Mouse (Mus musculus) embryonic facial prominence, embryonic 13.5 days (tissue): ENCODE data around the gene Pla2g6. TPM values are rescaled to one million over a fixed set of nuclear protein-coding genes. Genes with fewer than 3 reads are reported as not detected.

Source experiments
- ATAC-seq: fragments of 200-750 bp; cut with Nextera tagmentation; 2 replicates; pipeline ENCODE4 v1.8.0; 2017; ENCODE audit warnings: low read depth; ENCODE audit not compliant: insufficient number of reproducible peaks, insufficient read depth, low FRiP score, low TSS enrichment
- H3K27ac ChIP-seq: fragments of 300-500 bp; sonication (generic); 2 replicates; pipeline ENCODE4 v1.5.1; 2015; ENCODE audit warnings: moderate library complexity, mild to moderate bottlenecking, inconsistent platforms
- H3K27me3 ChIP-seq: fragments of 300-500 bp; sonication (generic); 2 replicates; pipeline ENCODE4 v1.6.1; 2015; ENCODE audit warnings: mild to moderate bottlenecking, inconsistent platforms
- H3K36me3 ChIP-seq: fragments of 300-500 bp; sonication (generic); 2 replicates; pipeline ENCODE4 v1.6.1; 2015; ENCODE audit warnings: mild to moderate bottlenecking, inconsistent platforms
- H3K4me1 ChIP-seq: fragments of 300-500 bp; sonication (generic); 2 replicates; pipeline ENCODE4 v1.6.1; 2015; ENCODE audit warnings: inconsistent platforms
- H3K4me2 ChIP-seq: fragments of 300-500 bp; sonication (generic); 2 replicates; pipeline ENCODE4 v1.6.1; 2015; ENCODE audit warnings: moderate library complexity, mild to moderate bottlenecking, inconsistent platforms
- H3K4me3 ChIP-seq: fragments of 300-500 bp; sonication (generic); 2 replicates; pipeline ENCODE4 v1.5.1; 2015; ENCODE audit warnings: mild to moderate bottlenecking, inconsistent platforms
- H3K9ac ChIP-seq: fragments of 300-500 bp; sonication (generic); 2 replicates; pipeline ENCODE4 v1.6.1; 2015; ENCODE audit warnings: mild to moderate bottlenecking, inconsistent platforms
- H3K9me3 ChIP-seq: fragments of 300-500 bp; sonication (generic); 2 replicates; pipeline ENCODE4 v1.6.1; 2016; ENCODE audit warnings: inconsistent platforms
- WGBS: fragments of 180-500 bp; shearing (Covaris S2); methylation state at CpG from one replicate; pipeline ENCODE4 v1.1.7; 2015; ENCODE audit warnings: mixed read lengths; 5-methylcytosine and 5-hydroxymethylcytosine counted together
- polyA plus RNA-seq: library from polyadenylated mRNA; unstranded; fragments of >200 nt; fragmentation: Nextera tagmentation; extraction: Ambion mirVana; gene quantifications from 2 replicates; pipeline ENCODE4 v1.2.1, GENCODE M21; 2015

Pla2g6 gene
- polyA plus RNA-seq, 1 experiment from 2014 or later = 11.6 TPM

- peaks cover 22% of the 10 kb centered on the region for H3K36me3 ChIP-seq
- H3K9me3 ChIP-seq = no peaks in the 10 kb centered on the region
- no peaks in the 10 kb centered on the region for H3K27me3 ChIP-seq
- H3K27ac ChIP-seq = no peak overlapping the region
- H3K9ac ChIP-seq = no peak overlapping the region
- WGBS = 83% methylated on average over 7 of the region's 7 CpGs
- no peak overlapping the region for H3K4me3 ChIP-seq
- H3K4me2 ChIP-seq = no peak overlapping the region
- H3K4me1 ChIP-seq = peaks cover 9% of the 10 kb centered on the region
- no peak for ATAC-seq
Measured at GRCm38 (mm10) chr15:79286141-79286540, 42.0 kb downstream of the Pla2g6 start.

- no peak for ATAC-seq
- Histone ChIP-seq H3K36me3 (peaks cover 22% of the 10 kb centered on the region), H3K4me3 (no peak within 1 kb of the TSS), H3K27me3 (no peaks in the 10 kb centered on the region), H3K27ac (no peak within 1 kb of the TSS), H3K9me3 (no peaks in the 10 kb centered on the region), H3K4me1 (peaks cover 12% of the 10 kb centered on the region), H3K4me2 (no peak within 1 kb of the TSS), H3K9ac (no peak within 1 kb of the TSS)
- 57% methylated on average over 10 of the region's 10 CpGs for WGBS
Measured at GRCm38 (mm10) chr15:79285399-79285798, 42.8 kb downstream of the Pla2g6 start, which contains the start of gene Baiap2l2. TSS of gene Baiap2l2 (minus strand) at chr15:79285537.

GRCm38 (mm10) chr15:79283371-79283770 is 44.8 kb downstream of the Pla2g6 start:
- ATAC-seq = no peak
- peaks cover 12% of the 10 kb centered on the region for H3K4me1 ChIP-seq
- H3K9me3 ChIP-seq = no peaks in the 10 kb centered on the region
- H3K27me3 ChIP-seq = no peaks in the 10 kb centered on the region
- WGBS = 74% methylated on average over 4 of the region's 4 CpGs
- no peak overlapping the region for H3K4me2 ChIP-seq
- peaks cover 16% of the 10 kb centered on the region; the same call in 1 of the 2 replicates for H3K36me3 ChIP-seq
- 0 out of 2 replicates have a peak overlapping the region, but pooled peaks have one; percentile 0 for H3K9ac ChIP-seq
- no peak overlapping the region for H3K4me3 ChIP-seq
- no peak overlapping the region for H3K27ac ChIP-seq

- Histone ChIP-seq H3K27ac (no peak overlapping the region), H3K36me3 (peaks cover 14% of the 10 kb centered on the region; the same call in 1 of the 2 replicates), H3K4me2 (no peak overlapping the region), H3K4me3 (no peak overlapping the region), H3K4me1 (peaks cover 16% of the 10 kb centered on the region), H3K27me3 (no peaks in the 10 kb centered on the region), H3K9ac (no peak overlapping the region), H3K9me3 (no peaks in the 10 kb centered on the region)
- 79% methylated on average over 5 of the region's 5 CpGs for WGBS
- ATAC-seq = no peak
Measured at GRCm38 (mm10) chr15:79282434-79282833, 45.8 kb downstream of the Pla2g6 start.

- Histone ChIP-seq H3K4me2 (no peak overlapping the region), H3K4me3 (no peak overlapping the region), H3K9me3 (no peaks in the 10 kb centered on the region), H3K36me3 (peaks cover 4% of the 10 kb centered on the region; the same call in 1 of the 2 replicates), H3K27ac (no peak overlapping the region), H3K9ac (no peak overlapping the region), H3K4me1 (peaks cover 16% of the 10 kb centered on the region), H3K27me3 (no peaks in the 10 kb centered on the region)
- no peak for ATAC-seq
- 83% methylated on average over 1 of the region's 1 CpGs for WGBS
Measured at GRCm38 (mm10) chr15:79281389-79281788, 46.8 kb downstream of the Pla2g6 start.

- ATAC-seq = no peak
- Histone ChIP-seq H3K4me1 (peaks cover 16% of the 10 kb centered on the region), H3K9me3 (no peaks in the 10 kb centered on the region), H3K36me3 (no peaks in the 10 kb centered on the region), H3K4me3 (no peak overlapping the region), H3K27me3 (no peaks in the 10 kb centered on the region), H3K9ac (no peak overlapping the region), H3K27ac (no peak overlapping the region), H3K4me2 (no peak overlapping the region)
- WGBS = 62% methylated on average over 5 of the region's 5 CpGs
Measured at GRCm38 (mm10) chr15:79280850-79281249, 47.3 kb downstream of the Pla2g6 start.

- Histone ChIP-seq H3K36me3 (no peaks in the 10 kb centered on the region), H3K27ac (no peak overlapping the region), H3K4me2 (no peak overlapping the region), H3K4me1 (peaks cover 16% of the 10 kb centered on the region), H3K9ac (no peak overlapping the region), H3K9me3 (no peaks in the 10 kb centered on the region), H3K4me3 (no peak overlapping the region), H3K27me3 (no peaks in the 10 kb centered on the region)
- no peak for ATAC-seq
- WGBS = 28% methylated on average over 6 of the region's 6 CpGs
Measured at GRCm38 (mm10) chr15:79280209-79280608, 48.0 kb downstream of the Pla2g6 start.

- Histone ChIP-seq H3K27ac (no peak overlapping the region), H3K4me1 (peaks cover 14% of the 10 kb centered on the region), H3K4me2 (no peak overlapping the region), H3K4me3 (no peak overlapping the region), H3K36me3 (no peaks in the 10 kb centered on the region), H3K9me3 (no peaks in the 10 kb centered on the region), H3K27me3 (no peaks in the 10 kb centered on the region), H3K9ac (no peak overlapping the region)
- WGBS = 36% methylated on average over 10 of the region's 10 CpGs
- ATAC-seq = no peak
Measured at GRCm38 (mm10) chr15:79277728-79278127, 50.5 kb downstream of the Pla2g6 start.

GRCm38 (mm10) chr15:79273020-79273419 is 55.2 kb downstream of the Pla2g6 start:
- Histone ChIP-seq H3K4me2 (no peak overlapping the region), H3K4me3 (no peak overlapping the region), H3K27me3 (peaks cover 17% of the 10 kb centered on the region), H3K4me1 (peaks cover 16% of the 10 kb centered on the region), H3K9ac (no peak overlapping the region), H3K9me3 (no peaks in the 10 kb centered on the region), H3K36me3 (no peaks in the 10 kb centered on the region), H3K27ac (no peak overlapping the region)
- ATAC-seq = no peak
- WGBS = 54% methylated on average over 10 of the region's 10 CpGs

GRCm38 (mm10) chr15:79271124-79271746 is 57.0 kb downstream of the Pla2g6 start:
- Histone ChIP-seq H3K27me3 (peaks cover 17% of the 10 kb centered on the region), H3K36me3 (no peaks in the 10 kb centered on the region), H3K4me2 (peak overlapping the region; percentile 68), H3K9me3 (no peaks in the 10 kb centered on the region), H3K4me3 (peak overlapping the region; percentile 34), H3K9ac (no peak overlapping the region), H3K4me1 (peaks cover 12% of the 10 kb centered on the region), H3K27ac (no peak overlapping the region)
- ATAC-seq = no peak
- WGBS = 13% methylated on average over 17 of the region's 17 CpGs

GRCm38 (mm10) chr15:79270317-79271123 is 57.7 kb downstream of the Pla2g6 start:
- peaks cover 17% of the 10 kb centered on the region for H3K27me3 ChIP-seq
- WGBS = 2% methylated on average over 33 of the region's 33 CpGs
- H3K36me3 ChIP-seq = no peaks in the 10 kb centered on the region
- H3K27ac ChIP-seq = no peak overlapping the region
- no peak for ATAC-seq
- H3K4me3 ChIP-seq = peak overlapping the region; percentile 34
- H3K9me3 ChIP-seq = no peaks in the 10 kb centered on the region
- H3K4me2 ChIP-seq = peak overlapping the region; percentile 68
- H3K9ac ChIP-seq = peak overlapping the region; percentile 47
- peaks cover 12% of the 10 kb centered on the region for H3K4me1 ChIP-seq

GRCm38 (mm10) chr15:79268521-79268920 is 59.7 kb downstream of the Pla2g6 start:
- Histone ChIP-seq H3K4me2 (no peak overlapping the region), H3K4me3 (no peak overlapping the region), H3K9me3 (no peaks in the 10 kb centered on the region), H3K36me3 (no peaks in the 10 kb centered on the region), H3K4me1 (peaks cover 12% of the 10 kb centered on the region), H3K9ac (no peak overlapping the region), H3K27ac (no peak overlapping the region), H3K27me3 (peaks cover 21% of the 10 kb centered on the region)
- ATAC-seq = no peak
- WGBS = 32% methylated on average over 1 of the region's 1 CpGs
